Mouse (Mus musculus): ENCODE measurements around the gene Vmn1r168. TPM values are rescaled to one million over a fixed set of nuclear protein-coding genes. Genes with fewer than 3 reads are reported as not detected.
"Not testable (repeated sequence)": the region's sequence is repeated elsewhere in the genome, so short reads cannot be mapped to it uniquely, and the experiment has no call there.

Gene Vmn1r168
- not detected for total RNA-seq (2021)
- long read RNA-seq, experiment 1: 0 reads
- long read RNA-seq, experiment 2: 0 reads

GRCm38 (mm10) chr7:23539432-23539831, at the start of gene Vmn1r168:
Gene Vmn1r168 (plus strand): TSS chr7:23539732.
- DNase-seq; intact Hi-C loops (cut with DNase I); H3K27ac ChIP-seq; H3K4me3 ChIP-seq: not testable (repeated sequence)

GRCm38 (mm10) chr7:23507106-23507505, 32.4 kb upstream of the Vmn1r168 start, which contains the start of gene Vmn1r167:
Gene Vmn1r167 (minus strand): TSS chr7:23507206.
- H3K4me3 ChIP-seq; DNase-seq; intact Hi-C loops (cut with DNase I); H3K27ac ChIP-seq: not testable (repeated sequence)

- DNase-seq; H3K4me3 ChIP-seq; H3K27ac ChIP-seq; intact Hi-C loops (cut with DNase I): not testable (repeated sequence)
These were observed 35.7 kb downstream of the Vmn1r168 start, which contains the start of gene Vmn1r169 for GRCm38 (mm10) chr7:23575226-23575625. Gene Vmn1r169 (plus strand): TSS chr7:23575526.

Other genes with a start within 250 kb of the Vmn1r168 start
- gene Nlrp4e, start 238.5 kb upstream of the Vmn1r168 start, total RNA-seq (2021): not detected
- gene Nlrp5, start 153.8 kb upstream of the Vmn1r168 start, total RNA-seq (2021): not detected
- gene Vmn1r167, start 32.5 kb upstream of the Vmn1r168 start, total RNA-seq (2021): not detected
- gene Vmn1r169, start 35.8 kb downstream of the Vmn1r168 start, total RNA-seq (2021): not detected
- not detected for gene Vmn1r170, start 66.4 kb downstream of the Vmn1r168 start, total RNA-seq (2021)
- gene Vmn1r171, start 91.0 kb downstream of the Vmn1r168 start, total RNA-seq (2021): not detected
- gene Vmn1r172, start 118.6 kb downstream of the Vmn1r168 start, total RNA-seq (2021): not detected
- gene Vmn1r173, start 161.0 kb downstream of the Vmn1r168 start, total RNA-seq (2021): not detected
- gene Vmn1r174, start 212.5 kb downstream of the Vmn1r168 start, total RNA-seq (2021): not detected